Mouse (Mus musculus) heart, embryonic 13.5 days (tissue): ENCODE measurements around the gene Erfe. TPM values are rescaled to one million over a fixed set of nuclear protein-coding genes. Genes with fewer than 3 reads are reported as not detected.

Source experiments
- ATAC-seq: fragments of 200-750 bp; cut with Nextera tagmentation; 2 replicates; pipeline ENCODE4 v1.8.0; 2017; ENCODE audit warnings: moderate TSS enrichment; ENCODE audit not compliant: insufficient number of reproducible peaks, low FRiP score, low TSS enrichment; ENCODE audit errors: extremely low read depth
- H3K27ac ChIP-seq: fragments of 300-500 bp; sonication (generic); replicated peaks from 2 replicates; pipeline ENCODE4 v1.5.1; 2015; ENCODE audit warnings: moderate library complexity, mild to moderate bottlenecking, inconsistent platforms
- H3K27me3 ChIP-seq: fragments of 300-500 bp; sonication (generic); replicated peaks from 2 replicates; pipeline ENCODE4 v1.6.1; 2015; ENCODE audit warnings: mild to moderate bottlenecking, inconsistent platforms
- H3K36me3 ChIP-seq: fragments of 300-500 bp; sonication (generic); 2 replicates; pipeline ENCODE4 v1.6.1; 2015; ENCODE audit warnings: mild to moderate bottlenecking, inconsistent platforms
- H3K4me1 ChIP-seq: fragments of 300-500 bp; sonication (generic); 2 replicates; pipeline ENCODE4 v1.6.1; 2015; ENCODE audit warnings: inconsistent platforms
- H3K4me2 ChIP-seq: fragments of 300-500 bp; sonication (generic); 2 replicates; pipeline ENCODE4 v1.6.1; 2015; ENCODE audit warnings: inconsistent platforms, mild to moderate bottlenecking, moderate library complexity
- H3K4me3 ChIP-seq: fragments of 300-500 bp; sonication (generic); 2 replicates; pipeline ENCODE4 v1.5.1; 2015; ENCODE audit warnings: moderate library complexity, mild to moderate bottlenecking, inconsistent platforms
- H3K9ac ChIP-seq: fragments of 300-500 bp; sonication (generic); 2 replicates; pipeline ENCODE4 v1.6.1; 2015; ENCODE audit warnings: inconsistent platforms, mild to moderate bottlenecking, moderate library complexity
- H3K9me3 ChIP-seq: fragments of 300-500 bp; sonication (generic); 2 replicates; pipeline ENCODE4 v1.6.1; 2016; ENCODE audit warnings: inconsistent platforms
- WGBS: fragments of 180-500 bp; shearing (Covaris S2); methylation state at CpG from one replicate; pipeline ENCODE4 v1.1.7; 2015; ENCODE audit warnings: mixed read lengths; 5-methylcytosine and 5-hydroxymethylcytosine counted together
- polyA plus RNA-seq: library from polyadenylated mRNA; unstranded; fragments of >200 nt; fragmentation: Nextera tagmentation; extraction: Ambion mirVana; gene quantifications from 2 replicates; pipeline ENCODE4 v1.2.1, GENCODE M21; 2015

The Erfe gene
- polyA plus RNA-seq, 1 experiment from 2014 or later = 1.8 TPM

- WGBS = 82% methylated on average over 6 of the region's 6 CpGs
- ATAC-seq = no peak
Observed at GRCm38 (mm10) chr1:91373414-91373835, 7.2 kb downstream of the Erfe start.

DNA sequence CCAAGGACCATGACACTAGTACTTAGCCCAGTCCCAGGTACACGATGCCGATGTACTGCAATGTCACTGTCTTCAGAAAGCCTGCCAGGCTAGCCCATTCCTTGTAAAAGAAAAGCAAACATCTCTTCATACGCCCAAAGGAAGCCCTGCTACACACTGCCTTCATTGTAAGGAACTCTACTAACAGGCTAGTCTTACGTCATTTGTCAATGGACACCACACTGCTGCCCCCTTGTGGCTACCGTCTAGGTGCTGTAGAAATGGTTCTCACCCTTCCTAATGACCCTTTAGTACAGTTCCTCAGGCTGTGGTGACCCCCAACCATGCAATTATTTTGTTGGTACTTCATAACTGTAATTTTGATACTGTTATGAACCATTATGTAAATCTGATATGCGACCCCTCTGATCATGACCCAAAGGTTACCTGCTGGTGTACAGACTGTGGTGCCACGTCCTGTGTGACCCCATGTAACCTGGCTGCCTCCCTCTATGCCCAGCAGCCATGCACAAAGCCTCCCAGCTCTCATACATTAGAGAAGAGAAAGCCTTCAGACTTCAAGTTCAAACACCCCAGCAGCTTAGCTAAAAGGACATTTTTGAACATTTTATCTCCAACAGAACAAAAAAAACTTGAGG lies 14.3 kb downstream of the Erfe start:
- no peaks in the 10 kb centered on the region for H3K27me3 ChIP-seq
- H3K36me3 ChIP-seq = peaks cover 96% of the 10 kb centered on the region
- WGBS = 58% methylated on average over 7 of the region's 7 CpGs
- no peak for ATAC-seq
- H3K4me2 ChIP-seq = no peak overlapping the region
- H3K4me3 ChIP-seq = no peak overlapping the region
- no peak overlapping the region for H3K27ac ChIP-seq
- H3K9me3 ChIP-seq = no peaks in the 10 kb centered on the region
- peaks cover 26% of the 10 kb centered on the region for H3K4me1 ChIP-seq
- no peak overlapping the region for H3K9ac ChIP-seq

More at GRCm38 (mm10) chr1:91373414-91373835, 7.2 kb downstream of the Erfe start:
- Histone ChIP-seq H3K4me2 (no peak overlapping the region), H3K4me1 (peaks cover 11% of the 10 kb centered on the region), H3K27me3 (no peaks in the 10 kb centered on the region), H3K36me3 (peaks cover 90% of the 10 kb centered on the region), H3K4me3 (no peak overlapping the region), H3K27ac (no peak overlapping the region), H3K9me3 (no peaks in the 10 kb centered on the region), H3K9ac (no peak overlapping the region)

DNA sequence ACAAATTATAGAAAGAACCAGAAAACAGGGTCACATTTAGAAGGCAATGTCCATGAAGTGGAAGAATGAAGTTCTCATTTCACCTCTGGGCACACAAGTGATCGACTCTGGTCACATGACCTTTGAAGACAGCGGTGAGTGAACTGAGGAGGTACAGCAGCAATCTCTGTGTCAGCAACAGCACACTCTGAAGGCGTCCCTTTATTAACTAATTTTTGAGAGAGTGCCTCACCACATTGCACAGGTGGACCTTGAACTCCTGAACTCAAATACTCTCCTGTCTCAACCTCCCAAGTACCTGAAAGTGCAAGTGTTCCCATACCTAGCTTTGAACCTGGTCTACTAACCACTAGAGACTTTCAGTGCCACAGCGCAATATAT lies 14.9 kb downstream of the Erfe start:
- H3K27me3 ChIP-seq = no peaks in the 10 kb centered on the region
- H3K9me3 ChIP-seq = no peaks in the 10 kb centered on the region
- no peak overlapping the region for H3K9ac ChIP-seq
- no peak overlapping the region for H3K4me2 ChIP-seq
- WGBS = 86% methylated on average over 4 of the region's 4 CpGs
- H3K36me3 ChIP-seq = peaks cover 95% of the 10 kb centered on the region
- H3K27ac ChIP-seq = no peak overlapping the region
- peaks cover 26% of the 10 kb centered on the region for H3K4me1 ChIP-seq
- no peak overlapping the region for H3K4me3 ChIP-seq
- no peak for ATAC-seq

GRCm38 (mm10) chr1:91390369-91390768 lies 24.1 kb downstream of the Erfe start:
- H3K27ac ChIP-seq = no peak overlapping the region
- H3K36me3 ChIP-seq = peaks cover 96% of the 10 kb centered on the region

GRCm38 (mm10) chr1:91397927-91398259 lies 31.7 kb downstream of the Erfe start:
- Histone ChIP-seq H3K27ac (peak overlapping the region; percentile 91), H3K4me2 (peak overlapping the region; percentile 86), H3K9ac (peak overlapping the region; percentile 97), H3K4me3 (peak overlapping the region; percentile 94), H3K36me3 (peaks cover 35% of the 10 kb centered on the region), H3K4me1 (peaks cover 28% of the 10 kb centered on the region), H3K9me3 (no peaks in the 10 kb centered on the region), H3K27me3 (peaks cover 13% of the 10 kb centered on the region)
- under 1% methylated on average over 12 of the region's 12 CpGs for WGBS
- ATAC-seq = no peak

More at GRCm38 (mm10) chr1:91390369-91390768, 24.1 kb downstream of the Erfe start:
- Histone ChIP-seq H3K27me3 (no peaks in the 10 kb centered on the region), H3K9me3 (no peaks in the 10 kb centered on the region), H3K4me3 (no peak overlapping the region), H3K4me1 (peaks cover 8% of the 10 kb centered on the region; the same call in 1 of the 2 replicates), H3K4me2 (no peak overlapping the region), H3K9ac (no peak overlapping the region)
- WGBS = 92% methylated on average over 5 of the region's 5 CpGs
- ATAC-seq = no peak

GRCm38 (mm10) chr1:91398260-91399062 lies 32.2 kb downstream of the Erfe start, which contains the start of gene Ilkap:
Gene Ilkap (minus strand): TSS chr1:91398815.
- Histone ChIP-seq H3K9me3 (no peaks in the 10 kb centered on the region), H3K27ac (peak within 1 kb of the TSS; percentile 91), H3K27me3 (peaks cover 13% of the 10 kb centered on the region), H3K4me2 (peak within 1 kb of the TSS; percentile 86), H3K9ac (peak within 1 kb of the TSS; percentile 97), H3K4me1 (peaks cover 28% of the 10 kb centered on the region), H3K36me3 (peaks cover 30% of the 10 kb centered on the region), H3K4me3 (peak within 1 kb of the TSS; percentile 94)
- under 1% methylated on average over 91 of the region's 91 CpGs for WGBS
- peak; percentile 94 for ATAC-seq

- H3K36me3 ChIP-seq = no peaks in the 10 kb centered on the region
- no peak overlapping the region for H3K9ac ChIP-seq
- H3K4me3 ChIP-seq = no peak overlapping the region
- H3K9me3 ChIP-seq = no peaks in the 10 kb centered on the region
- 0 out of 2 replicates have a peak, but pooled peaks cover 2% of the 10 kb centered on the region for H3K4me1 ChIP-seq
- no peak overlapping the region for H3K27ac ChIP-seq
- H3K4me2 ChIP-seq = no peak overlapping the region
- ATAC-seq = no peak
- peaks cover 28% of the 10 kb centered on the region for H3K27me3 ChIP-seq
- 12% methylated on average over 1 of the region's 1 CpGs for WGBS
Observed at GRCm38 (mm10) chr1:91404976-91405375, 38.7 kb downstream of the Erfe start.

GRCm38 (mm10) chr1:91405406-91406169 lies 39.4 kb downstream of the Erfe start:
- Histone ChIP-seq H3K36me3 (no peaks in the 10 kb centered on the region), H3K4me3 (no peak overlapping the region), H3K27ac (no peak overlapping the region), H3K27me3 (peaks cover 27% of the 10 kb centered on the region), H3K9me3 (no peaks in the 10 kb centered on the region), H3K4me2 (no peak overlapping the region), H3K9ac (no peak overlapping the region), H3K4me1 (0 out of 2 replicates have a peak, but pooled peaks cover 2% of the 10 kb centered on the region)
- no peak for ATAC-seq
- 46% methylated on average over 23 of the region's 23 CpGs for WGBS

- Histone ChIP-seq H3K4me2 (no peak overlapping the region), H3K36me3 (peaks cover 10% of the 10 kb centered on the region), H3K27ac (no peak overlapping the region), H3K9me3 (no peaks in the 10 kb centered on the region), H3K4me3 (no peak overlapping the region), H3K27me3 (peaks cover 16% of the 10 kb centered on the region), H3K9ac (no peak overlapping the region), H3K4me1 (peaks cover 14% of the 10 kb centered on the region)
- ATAC-seq = no peak
- WGBS = 72% methylated on average over 4 of the region's 4 CpGs
Observed at GRCm38 (mm10) chr1:91407819-91408218, 41.6 kb downstream of the Erfe start.

DNA sequence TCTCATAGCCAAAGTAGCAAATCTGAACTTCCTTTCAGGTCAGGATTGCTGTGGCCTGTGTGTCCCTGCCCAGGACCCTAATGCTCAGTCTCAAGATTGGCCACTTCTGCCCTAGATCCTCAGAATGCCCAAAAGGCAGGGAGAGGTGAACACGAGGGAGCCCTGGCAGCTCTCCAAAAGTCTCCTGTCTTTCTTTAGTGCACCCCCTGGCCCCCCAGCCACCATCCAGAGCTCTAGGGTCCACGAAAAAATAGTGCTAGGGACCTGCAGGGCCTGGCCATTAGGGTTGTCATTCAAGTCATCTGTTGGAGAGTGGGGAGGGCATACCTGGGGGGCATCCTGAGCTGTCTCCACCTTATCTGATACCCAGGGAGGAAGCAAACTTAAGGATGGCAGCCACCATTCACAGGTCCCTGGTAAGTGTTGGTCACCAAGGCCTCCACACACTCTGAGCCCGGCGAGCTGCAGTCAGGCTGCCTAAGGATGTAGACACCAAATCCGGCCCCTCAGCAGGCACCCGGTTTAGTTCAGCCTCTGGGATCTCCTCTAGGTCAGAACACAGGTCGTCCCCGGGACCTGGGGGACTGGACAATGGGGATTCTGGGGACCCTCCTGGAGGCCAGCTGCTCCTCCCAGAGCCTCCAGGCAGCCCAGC lies 45.5 kb downstream of the Erfe start:
- no peak overlapping the region for H3K27ac ChIP-seq
- H3K9ac ChIP-seq = peak overlapping the region; percentile 91
- H3K27me3 ChIP-seq = no peaks in the 10 kb centered on the region
- no peak for ATAC-seq
- H3K4me1 ChIP-seq = peaks cover 27% of the 10 kb centered on the region
- peak overlapping the region; percentile 75 for H3K4me3 ChIP-seq
- peak overlapping the region; percentile 91 for H3K4me2 ChIP-seq
- 66% methylated on average over 8 of the region's 8 CpGs for WGBS
- H3K9me3 ChIP-seq = no peaks in the 10 kb centered on the region
- peaks cover 13% of the 10 kb centered on the region for H3K36me3 ChIP-seq
